Mouse (Mus musculus) forebrain, embryonic 15.5 days (tissue): ENCODE data around the gene Adcy3. TPM values are rescaled to one million over a fixed set of nuclear protein-coding genes. Genes with fewer than 3 reads are reported as not detected.

ENCODE experiments used
- polyA plus RNA-seq: library from polyadenylated mRNA; unstranded; fragments of >200 nt; fragmentation: Nextera tagmentation; extraction: Ambion mirVana; gene quantifications from 2 replicates; pipeline ENCODE4 v1.2.1, GENCODE M21; 2015

The Adcy3 gene
- polyA plus RNA-seq, 1 experiment from 2014 or later = 13.3 TPM

Other genes with a start within 250 kb of the Adcy3 start
- gene Pomc, start 178.2 kb upstream of the Adcy3 start, polyA plus RNA-seq = 4.9 and 11.5 TPM in 2 replicates
- gene Efr3b, start 94.2 kb upstream of the Adcy3 start, polyA plus RNA-seq = 29.9 and 31.4 TPM in 2 replicates
- 13.1 and 13.3 TPM in 2 replicates for gene Dnajc27, start 50.5 kb upstream of the Adcy3 start, polyA plus RNA-seq
- gene Ptrhd1, start 100.9 kb downstream of the Adcy3 start, polyA plus RNA-seq = 5.5 and 5.6 TPM in 2 replicates
- 9.7 and 11.4 TPM in 2 replicates for gene Cenpo, start 101.2 kb downstream of the Adcy3 start, polyA plus RNA-seq